Mouse (Mus musculus) cortical plate, adult 2 months (tissue): ENCODE results near the gene A930002H24Rik. TPM values are rescaled to one million over a fixed set of nuclear protein-coding genes. Genes with fewer than 3 reads are reported as not detected.
"Not testable (repeated sequence)": the region's sequence is repeated elsewhere in the genome, so short reads cannot be mapped to it uniquely, and the experiment has no call there.

ENCODE experiments used
- H3K27ac ChIP-seq: fragments of 200-500 bp; 2 replicates; pipeline ENCODE4 v1.5.1; 2012; ENCODE audit warnings: low read length, control low read depth, inconsistent platforms; ENCODE audit not compliant: insufficient read depth
- H3K4me1 ChIP-seq: fragments of 200-500 bp; 2 replicates; pipeline ENCODE4 v1.6.1; 2011; ENCODE audit warnings: low read length; ENCODE audit not compliant: control insufficient read depth, insufficient read depth
- H3K4me3 ChIP-seq: fragments of 200-500 bp; 2 replicates; pipeline ENCODE4 v1.5.1; 2011; ENCODE audit warnings: mild to moderate bottlenecking, low read length, control low read depth; ENCODE audit not compliant: insufficient read depth
- CTCF ChIP-seq: fragments of 200-500 bp; IDR thresholded peaks from 2 replicates; pipeline ENCODE4 v1.5.1; 2011; ENCODE audit warnings: mild to moderate bottlenecking, control low read depth, low read length; ENCODE audit not compliant: insufficient read depth; ENCODE audit errors: extremely low read depth
- POLR2A ChIP-seq: fragments of 200-500 bp; IDR thresholded peaks from 2 replicates; pipeline ENCODE4 v1.6.1; 2011; ENCODE audit warnings: mild to moderate bottlenecking, low read length, control low read depth; ENCODE audit not compliant: insufficient read depth; ENCODE audit errors: extremely low read depth
- polyA plus RNA-seq: library from polyadenylated mRNA; depleted of rRNA; stranded (reverse); fragments of >200 nt; gene quantifications from 2 replicates; pipeline ENCODE4 v1.2.3, GENCODE M21; 2012

Gene A930002H24Rik
- polyA plus RNA-seq, 1 experiment, result 1.1 TPM

DNA sequence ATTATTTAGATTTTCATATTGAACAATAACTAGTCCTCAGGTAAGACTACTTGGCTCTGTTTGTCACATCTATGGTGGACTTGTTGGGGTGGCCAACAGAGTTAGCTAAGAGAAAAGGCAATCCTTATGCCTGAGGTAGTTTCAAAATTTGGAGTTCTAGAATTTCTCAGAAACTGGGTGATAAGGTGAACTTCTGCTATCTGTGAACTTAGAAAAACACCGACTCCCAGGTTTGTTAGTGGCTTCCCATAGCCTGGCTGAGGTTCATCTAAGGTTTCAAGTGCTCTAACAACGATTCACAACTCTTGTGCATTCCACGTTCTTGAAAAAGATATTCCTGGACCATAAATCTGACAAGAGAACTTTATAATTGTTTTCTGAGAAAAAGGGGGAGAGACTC is 1.2 kb downstream of the A930002H24Rik start:
- TF ChIP-seq POLR2A (no peak), CTCF (no peak)
- Histone ChIP-seq H3K4me3 (no peak overlapping the region), H3K27ac (no peak overlapping the region), H3K4me1 (no peaks in the 10 kb centered on the region)

DNA sequence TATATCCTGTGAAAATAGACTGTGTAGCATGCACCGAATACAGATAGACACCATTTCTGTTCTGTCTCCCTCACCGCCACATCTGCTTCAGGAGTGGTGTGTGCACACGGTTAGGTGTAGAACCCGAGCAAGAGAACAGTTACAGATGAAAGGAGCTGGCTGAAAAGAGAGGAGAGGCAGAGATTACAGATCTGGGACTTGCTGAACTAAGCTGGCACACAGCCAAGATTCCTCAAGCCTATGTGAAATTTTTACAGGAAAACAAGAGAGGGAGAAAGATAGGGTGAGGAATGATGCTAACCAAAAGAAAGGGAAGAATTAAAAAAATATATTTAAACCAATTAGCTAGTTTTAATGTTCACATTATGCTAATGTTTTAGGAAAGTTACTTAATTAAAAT is 2.6 kb downstream of the A930002H24Rik start:
- no peak overlapping the region for H3K27ac ChIP-seq
- TF ChIP-seq CTCF (no peak), POLR2A (no peak)
- no peaks in the 10 kb centered on the region for H3K4me1 ChIP-seq
- no peak overlapping the region for H3K4me3 ChIP-seq

DNA sequence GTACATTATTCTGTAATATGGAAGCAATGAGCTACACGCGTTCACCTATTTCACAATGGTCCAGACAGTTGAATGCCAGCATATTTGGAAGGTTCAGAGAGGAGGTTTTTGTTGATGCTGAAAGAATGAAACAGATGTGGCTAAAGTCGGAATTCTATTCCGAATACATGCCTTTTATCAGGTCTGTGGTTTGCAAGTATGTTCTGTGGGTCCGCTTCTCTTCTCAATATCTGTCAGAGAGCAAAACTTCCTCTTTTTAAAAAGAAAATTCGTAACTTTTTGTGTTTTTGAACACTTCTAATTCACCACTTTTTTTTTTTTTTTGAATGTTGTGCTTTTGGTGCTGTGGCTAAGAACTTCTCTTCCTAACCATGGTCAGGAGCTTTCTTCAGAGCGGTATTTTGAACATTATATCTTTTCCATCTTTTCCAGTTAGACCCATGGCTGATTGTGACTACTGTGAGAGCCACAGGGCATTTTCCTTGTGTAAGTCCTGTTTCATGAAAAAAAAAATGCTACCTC is 6.5 kb downstream of the A930002H24Rik start:
- Histone ChIP-seq H3K4me3 (no peak overlapping the region), H3K27ac (no peak overlapping the region), H3K4me1 (no peaks in the 10 kb centered on the region)
- TF ChIP-seq CTCF (no peak), POLR2A (no peak)

DNA sequence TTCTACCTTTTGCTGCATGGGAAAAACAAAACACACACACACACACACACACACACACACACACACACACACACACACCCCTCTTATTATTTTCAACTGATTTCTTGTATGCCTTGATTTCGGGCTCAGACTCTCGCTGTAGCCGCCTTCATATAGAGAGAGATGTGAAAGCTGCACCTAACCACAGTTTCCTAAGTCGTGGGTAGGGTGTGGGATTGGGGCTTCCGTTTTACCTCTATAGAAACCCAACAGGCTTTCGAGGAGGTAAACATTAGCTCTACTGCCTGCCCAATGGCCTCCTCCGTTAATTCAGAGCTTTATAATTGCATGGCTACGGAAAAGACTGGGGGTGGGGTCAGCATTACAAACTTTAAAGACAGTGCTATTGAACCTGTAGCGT is 13.6 kb downstream of the A930002H24Rik start:
- no peak for TF ChIP-seq POLR2A
- TF ChIP-seq CTCF, result no peak
- H3K27ac ChIP-seq, result no peak overlapping the region
- H3K4me3 ChIP-seq, result peak overlapping the region; percentile 50; the same call in 1 of the 2 replicates
- H3K4me1 ChIP-seq, result no peaks in the 10 kb centered on the region

DNA sequence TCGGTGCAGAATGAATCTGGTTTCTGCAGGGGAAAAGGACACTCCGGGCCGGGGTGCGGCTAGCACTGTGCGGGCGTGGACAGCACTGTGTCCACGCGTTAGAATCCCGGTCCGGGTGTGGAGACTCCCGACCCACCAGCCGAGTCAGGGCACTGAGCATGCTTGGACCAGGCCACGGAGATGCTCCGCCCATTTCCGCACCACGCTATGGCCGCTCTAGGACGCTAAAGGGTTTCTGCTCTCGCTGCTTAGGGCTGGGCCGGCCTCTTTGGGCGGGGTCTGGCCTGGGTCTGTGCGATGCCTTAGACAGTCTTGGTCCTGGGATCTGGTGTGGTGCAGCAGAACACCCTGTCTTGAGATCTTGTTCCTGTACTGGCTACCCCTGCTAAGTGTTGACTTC is 14.0 kb downstream of the A930002H24Rik start:
- Histone ChIP-seq H3K4me1 (no peaks in the 10 kb centered on the region), H3K4me3 (peak overlapping the region; percentile 50), H3K27ac (no peak overlapping the region)
- TF ChIP-seq POLR2A (peak; percentile 70; the same call in 1 of the 2 replicates), CTCF (no peak)

DNA sequence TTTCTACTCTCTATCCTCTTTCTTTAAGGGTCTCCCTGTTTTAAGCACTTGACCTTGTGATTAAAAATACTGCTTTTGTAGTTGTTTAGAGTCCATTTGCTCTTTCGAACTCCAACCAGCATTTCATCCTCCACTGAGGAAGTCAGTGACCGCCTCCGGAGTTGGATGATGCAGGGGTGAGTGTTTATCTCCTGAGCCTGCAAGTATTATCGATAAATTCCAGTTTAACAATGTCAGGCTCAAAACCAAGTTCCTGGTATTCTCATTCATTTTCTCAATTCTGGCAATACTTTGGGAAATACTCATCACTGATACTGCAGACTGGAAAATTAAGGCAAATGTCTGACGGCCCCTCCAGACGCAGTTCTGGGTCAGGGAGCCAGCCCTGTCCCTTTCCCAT is 14.4 kb downstream of the A930002H24Rik start:
- TF ChIP-seq CTCF, result no peak
- no peak for TF ChIP-seq POLR2A
- Histone ChIP-seq H3K4me1 (no peaks in the 10 kb centered on the region), H3K27ac (no peak overlapping the region), H3K4me3 (peak overlapping the region; percentile 50)

DNA sequence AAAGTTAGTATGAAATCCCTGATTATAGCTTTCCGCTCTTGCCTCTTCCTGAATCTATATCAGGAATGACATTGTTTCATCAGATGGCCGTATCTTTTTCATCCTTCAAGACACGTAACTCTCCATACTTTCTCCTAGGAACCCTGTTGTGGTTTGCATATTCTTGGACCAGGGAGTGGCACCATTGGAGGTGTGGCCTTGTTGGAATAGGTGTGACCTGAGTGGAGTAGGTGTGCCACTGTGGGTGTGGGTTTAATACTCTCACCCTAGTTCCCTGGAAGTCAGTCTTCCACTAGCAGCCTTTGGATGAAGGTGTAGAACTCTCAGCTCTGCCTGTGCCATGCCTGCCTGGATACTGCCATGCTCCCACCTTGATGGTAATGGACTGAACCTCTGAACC is 17.8 kb downstream of the A930002H24Rik start:
- H3K27ac ChIP-seq, H3K4me3 ChIP-seq, H3K4me1 ChIP-seq: not testable (repeated sequence)

DNA sequence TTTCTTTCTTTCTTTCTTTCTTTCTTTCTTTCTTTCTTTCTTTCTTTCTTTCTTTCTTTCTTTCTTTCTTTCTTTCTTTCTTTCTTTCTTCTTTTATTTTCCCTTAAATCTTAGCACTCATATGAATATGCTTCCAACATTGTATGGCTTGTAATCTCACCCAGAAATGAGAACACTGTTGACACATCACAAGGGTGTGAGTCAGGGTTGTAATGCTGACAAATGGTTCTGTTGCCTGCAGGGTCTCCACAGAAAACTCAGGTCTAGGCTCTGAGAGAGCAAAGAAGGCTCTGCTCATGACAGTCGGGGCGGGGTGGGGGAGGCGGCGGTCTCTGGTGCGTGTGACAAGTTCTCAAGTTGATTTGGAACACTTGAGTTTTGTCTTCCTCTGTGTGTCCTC is 18.7 kb downstream of the A930002H24Rik start:
- Histone ChIP-seq H3K4me1 (no peaks in the 10 kb centered on the region), H3K4me3 (no peak overlapping the region), H3K27ac (no peak overlapping the region)
- TF ChIP-seq POLR2A (no peak), CTCF (no peak)

DNA sequence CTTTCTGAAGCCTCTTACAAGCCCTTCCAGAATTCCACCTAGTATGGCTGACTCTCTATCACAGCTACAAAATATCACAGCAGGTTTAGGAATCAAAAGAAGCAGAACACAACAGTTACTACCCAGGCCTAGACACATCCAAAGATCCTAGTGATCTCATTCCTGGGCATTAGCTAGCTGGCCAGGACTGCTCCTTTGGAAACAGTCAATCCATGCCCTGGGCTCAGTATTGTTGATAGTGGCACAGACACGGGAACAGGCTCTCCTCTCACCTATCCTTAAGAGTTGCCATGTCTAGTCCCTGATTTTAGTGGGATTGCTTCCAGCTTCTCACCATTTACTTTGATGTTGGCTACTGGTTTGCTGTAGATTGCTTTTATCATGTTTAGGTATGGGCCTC is 21.4 kb downstream of the A930002H24Rik start:
- TF ChIP-seq CTCF (no peak), POLR2A (no peak)
- Histone ChIP-seq H3K27ac (no peak overlapping the region), H3K4me1 (no peaks in the 10 kb centered on the region), H3K4me3 (no peak overlapping the region)

DNA sequence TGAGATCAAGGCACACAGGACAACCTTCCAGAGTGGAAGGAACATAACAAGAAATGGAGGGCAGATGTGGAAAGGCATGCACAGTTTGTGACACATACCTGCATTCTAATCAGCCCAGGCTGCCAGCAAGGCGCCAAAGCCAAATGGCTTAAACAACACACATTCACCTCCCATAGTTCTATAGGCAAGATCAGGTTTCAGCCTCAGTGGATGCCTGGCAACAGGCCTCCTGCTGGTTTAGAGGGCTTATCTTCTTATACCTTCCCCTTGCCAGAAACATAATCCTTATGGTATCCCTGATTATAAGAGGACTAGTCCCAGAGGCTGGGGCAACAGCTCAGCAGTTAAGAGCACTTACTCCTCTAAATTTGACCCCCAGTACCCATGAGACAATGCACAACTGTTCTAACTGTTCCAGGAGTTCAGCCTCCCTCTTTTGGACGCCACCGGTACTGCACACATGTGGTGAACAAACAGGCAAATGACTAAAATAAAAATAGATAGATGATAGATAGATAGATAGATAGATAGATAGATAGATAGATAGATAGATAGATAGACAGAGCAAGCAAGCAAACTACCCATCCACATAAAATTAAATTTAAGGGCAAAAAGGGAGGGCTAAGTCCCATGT is 23.8 kb downstream of the A930002H24Rik start:
- no peak overlapping the region for H3K4me3 ChIP-seq
- no peak overlapping the region for H3K27ac ChIP-seq
- TF ChIP-seq POLR2A, result no peak
- H3K4me1 ChIP-seq, result no peaks in the 10 kb centered on the region
